ENCODE assay signal across 22 mouse cellular contexts in the genomic region with DNA sequence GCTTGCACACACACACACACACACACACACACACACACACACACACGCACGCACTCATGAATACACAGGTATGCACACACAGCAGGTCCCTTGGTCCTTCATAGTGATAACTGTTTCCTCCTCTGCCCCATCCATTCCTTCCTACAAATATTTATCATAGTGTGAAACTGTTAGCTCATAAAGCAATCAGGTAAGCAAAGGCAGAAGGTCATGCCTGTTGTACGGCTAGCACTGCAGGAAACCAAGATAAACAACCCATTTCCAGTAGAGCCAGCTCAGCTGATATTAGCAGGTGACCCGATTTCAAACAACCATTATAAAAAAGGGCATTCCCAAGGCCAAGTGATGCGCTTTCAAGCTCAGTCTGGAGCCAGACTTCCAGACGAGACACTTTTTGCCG. TPM values are rescaled to one million over a fixed set of nuclear protein-coding genes. Genes with fewer than 3 reads are reported as not detected.
"Had no signal": no experiment of that assay in that cellular context is flagged by ENCODE, and none has a peak within 500 bp of the region (broad histone marks: within the 10 kb centered on the region; RNA-seq: fewer than 3 reads in every experiment).

No protein-coding gene starts in this region.

- DNase-seq: lung, adult 18-20 months; lung, embryonic 14.5 days; lung, postnatal 10 days; lung, postnatal 4 days; right cerebral cortex, postnatal 14 days; spleen, adult 18-20 months; thymus, adult 18-20 months; thymus, postnatal 14 days; thymus, postnatal 4 days had no signal

- H3K9me3 ChIP-seq: megakaryocyte, embryonic 14.5 days; midbrain, embryonic 13.5 days; midbrain, embryonic 15.5 days; neural tube, embryonic 12.5 days had no signal

- H3K4me2 ChIP-seq: lung, embryonic 14.5 days; midbrain, embryonic 11.5 days; midbrain, embryonic 13.5 days; midbrain, embryonic 15.5 days; neural tube, embryonic 12.5 days had no signal

- H3K27me3 ChIP-seq: megakaryocyte, embryonic 14.5 days; midbrain, embryonic 13.5 days; midbrain, embryonic 15.5 days; neural tube, embryonic 12.5 days had no signal

- H3K27ac ChIP-seq: midbrain, embryonic 13.5 days; midbrain, embryonic 15.5 days; neural tube, embryonic 12.5 days had no signal

- H3K4me1 ChIP-seq: megakaryocyte, embryonic 14.5 days; midbrain, embryonic 15.5 days had no signal

- ATAC-seq: midbrain, embryonic 13.5 days; midbrain, embryonic 15.5 days had no signal

- H3K36me3 ChIP-seq: midbrain, embryonic 13.5 days; midbrain, embryonic 15.5 days; neural tube, embryonic 12.5 days had no signal

- H3K4me3 ChIP-seq: megakaryocyte, embryonic 14.5 days; midbrain, embryonic 13.5 days; midbrain, embryonic 15.5 days; neural tube, embryonic 12.5 days had no signal

- H3K9ac ChIP-seq: lung, embryonic 14.5 days; midbrain, embryonic 13.5 days; midbrain, embryonic 15.5 days; neural tube, embryonic 12.5 days had no signal

RNA-seq across cellular contexts. Expression of a gene that starts 36.9 kb away (rescaled TPM):
- total RNA-seq: midbrain, postnatal 0 days; monocyte, adult 5-6 weeks; neutrophil, adult 5-6 weeks had no signal
- polyA plus RNA-seq: liver, embryonic 16.5 days; lung, embryonic 14.5 days; midbrain, embryonic 11.5 days; midbrain, embryonic 13.5 days; midbrain, postnatal 0 days; neural tube, embryonic 12.5 days; neural tube, embryonic 14.5 days; stomach, embryonic 14.5 days; stomach, embryonic 16.5 days; thymus, postnatal 0 days had no signal
